Mouse (Mus musculus): ENCODE results near the gene Naxd. TPM values are rescaled to one million over a fixed set of nuclear protein-coding genes. Genes with fewer than 3 reads are reported as not detected.
"Not testable (repeated sequence)": the region's sequence is repeated elsewhere in the genome, so short reads cannot be mapped to it uniquely, and the experiment has no call there.

Gene Naxd
- polyA plus RNA-seq, 1 experiment from 2014 or later: 151 TPM

DNA sequence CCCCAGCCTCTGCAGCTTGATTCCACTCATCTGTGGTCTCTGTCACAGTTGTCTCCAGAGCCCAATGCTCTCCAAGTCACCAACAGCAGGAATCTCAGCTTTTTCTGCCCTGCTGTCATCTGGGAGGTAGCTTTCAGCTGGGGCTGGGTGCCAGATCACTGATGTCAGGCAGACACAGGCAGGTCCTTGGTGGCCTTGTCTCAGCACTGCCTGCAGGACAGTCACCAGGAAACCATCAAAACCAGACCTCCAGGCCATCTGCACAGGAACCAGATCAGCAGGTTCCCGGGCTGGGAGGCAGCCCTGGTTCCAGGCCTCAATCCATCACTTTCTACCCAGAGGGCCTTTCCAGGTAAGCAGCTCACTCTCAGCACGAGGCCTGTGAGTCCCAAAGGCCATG is 35.5 kb upstream of the Naxd start:
- no peaks in the 10 kb centered on the region for H3K9me3 ChIP-seq
- H3K27ac ChIP-seq: no peak overlapping the region
- WGBS: 62% methylated on average over 2 of the region's 2 CpGs

DNA sequence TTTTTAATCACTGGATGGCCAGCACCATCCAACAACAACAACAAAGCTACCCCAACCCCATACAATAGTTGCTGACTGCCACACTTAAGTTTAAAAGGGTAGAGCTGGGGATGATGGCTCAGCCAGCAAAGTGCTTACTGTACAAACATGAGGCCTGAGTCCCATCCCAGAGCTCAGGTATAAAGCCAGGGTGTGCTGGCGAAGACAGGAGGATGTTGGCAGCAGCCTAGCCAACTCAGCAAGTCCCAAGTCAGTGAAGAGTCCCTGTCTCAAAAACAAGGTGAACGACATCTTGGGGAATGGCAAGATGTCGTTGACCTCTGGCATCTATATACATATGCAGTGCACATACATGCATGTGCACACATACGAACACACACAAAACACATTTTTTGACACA is 34.7 kb upstream of the Naxd start:
- Histone ChIP-seq H3K27me3 (no peaks in the 10 kb centered on the region), H3K9me3 (peaks cover 5% of the 10 kb centered on the region; the same call in 1 of the 2 replicates), H3K4me2 (replicated peaks) (no peak overlapping the region), H3K36me3 (no peaks in the 10 kb centered on the region), H3K4me1 (replicated peaks) (peaks cover 7% of the 10 kb centered on the region), H3K27ac (no peak overlapping the region), H3K4me3 (replicated peaks) (no peak overlapping the region), H3K9ac (replicated peaks) (no peak overlapping the region)
- no peak for ATAC-seq
- WGBS: 84% methylated on average over 4 of the region's 4 CpGs

More for the DNA sequence above, 35.5 kb upstream of the Naxd start:
- H3K4me1 ChIP-seq (replicated peaks): peaks cover 7% of the 10 kb centered on the region
- no peak overlapping the region for H3K4me2 ChIP-seq (replicated peaks)
- no peak for ATAC-seq
- no peak overlapping the region for H3K9ac ChIP-seq (replicated peaks)
- H3K27me3 ChIP-seq: no peaks in the 10 kb centered on the region
- no peaks in the 10 kb centered on the region for H3K36me3 ChIP-seq
- no peak overlapping the region for H3K4me3 ChIP-seq (replicated peaks)

GRCm38 (mm10) chr8:11463541-11463888 is 33.8 kb upstream of the Naxd start:
- Histone ChIP-seq H3K4me1 (replicated peaks) (peaks cover 7% of the 10 kb centered on the region), H3K27ac (no peak overlapping the region), H3K27me3 (no peaks in the 10 kb centered on the region), H3K4me2 (replicated peaks) (no peak overlapping the region), H3K36me3 (no peaks in the 10 kb centered on the region), H3K4me3 (replicated peaks) (no peak overlapping the region), H3K9ac (replicated peaks) (no peak overlapping the region), H3K9me3 (peaks cover 5% of the 10 kb centered on the region; the same call in 1 of the 2 replicates)
- 97% methylated on average over 2 of the region's 2 CpGs for WGBS
- no peak for ATAC-seq

- WGBS: 87% methylated on average over 12 of the region's 12 CpGs
- no peak for ATAC-seq
Observed at GRCm38 (mm10) chr8:11463889-11464706, 33.2 kb upstream of the Naxd start.

GRCm38 (mm10) chr8:11464707-11464964 is 32.7 kb upstream of the Naxd start:
- Histone ChIP-seq H3K4me1 (replicated peaks) (peaks cover 10% of the 10 kb centered on the region), H3K4me2 (replicated peaks) (no peak overlapping the region), H3K36me3 (no peaks in the 10 kb centered on the region), H3K4me3 (replicated peaks) (no peak overlapping the region), H3K9ac (replicated peaks) (no peak overlapping the region), H3K9me3 (peaks cover 5% of the 10 kb centered on the region; the same call in 1 of the 2 replicates), H3K27me3 (no peaks in the 10 kb centered on the region), H3K27ac (no peak overlapping the region)
- 92% methylated on average over 3 of the region's 3 CpGs for WGBS
- no peak for ATAC-seq

More at GRCm38 (mm10) chr8:11463889-11464706, 33.2 kb upstream of the Naxd start:
- Histone ChIP-seq H3K4me3 (replicated peaks) (no peak overlapping the region), H3K36me3 (no peaks in the 10 kb centered on the region), H3K4me1 (replicated peaks) (peaks cover 8% of the 10 kb centered on the region), H3K27ac (no peak overlapping the region), H3K9me3 (peaks cover 5% of the 10 kb centered on the region; the same call in 1 of the 2 replicates), H3K9ac (replicated peaks) (no peak overlapping the region), H3K4me2 (replicated peaks) (no peak overlapping the region), H3K27me3 (no peaks in the 10 kb centered on the region)

DNA sequence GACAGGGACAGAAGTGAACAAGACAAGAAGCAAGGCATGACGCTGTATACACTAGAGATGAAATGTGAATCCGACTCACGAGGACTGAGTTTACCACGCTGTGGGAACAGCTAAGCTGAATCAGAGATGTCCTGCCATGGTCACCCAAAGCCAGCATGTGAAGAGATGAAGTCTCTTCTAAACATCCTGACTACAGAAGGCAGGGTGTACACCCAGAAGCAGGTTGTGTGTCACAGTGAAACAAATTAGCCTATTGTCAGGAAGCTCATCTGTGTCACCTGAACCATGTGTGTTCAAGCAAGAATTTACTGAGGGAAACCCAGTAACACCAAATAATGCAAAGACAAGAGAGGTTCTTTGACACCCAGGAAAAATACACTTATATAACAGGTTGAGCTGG is 31.7 kb upstream of the Naxd start:
- Histone ChIP-seq H3K27me3 (no peaks in the 10 kb centered on the region), H3K4me3 (replicated peaks) (no peak overlapping the region), H3K9ac (replicated peaks) (no peak overlapping the region), H3K4me2 (replicated peaks) (no peak overlapping the region), H3K9me3 (peaks cover 5% of the 10 kb centered on the region; the same call in 1 of the 2 replicates), H3K27ac (no peak overlapping the region), H3K36me3 (no peaks in the 10 kb centered on the region), H3K4me1 (replicated peaks) (peaks cover 10% of the 10 kb centered on the region)
- ATAC-seq: no peak
- WGBS: 89% methylated on average over 4 of the region's 4 CpGs

DNA sequence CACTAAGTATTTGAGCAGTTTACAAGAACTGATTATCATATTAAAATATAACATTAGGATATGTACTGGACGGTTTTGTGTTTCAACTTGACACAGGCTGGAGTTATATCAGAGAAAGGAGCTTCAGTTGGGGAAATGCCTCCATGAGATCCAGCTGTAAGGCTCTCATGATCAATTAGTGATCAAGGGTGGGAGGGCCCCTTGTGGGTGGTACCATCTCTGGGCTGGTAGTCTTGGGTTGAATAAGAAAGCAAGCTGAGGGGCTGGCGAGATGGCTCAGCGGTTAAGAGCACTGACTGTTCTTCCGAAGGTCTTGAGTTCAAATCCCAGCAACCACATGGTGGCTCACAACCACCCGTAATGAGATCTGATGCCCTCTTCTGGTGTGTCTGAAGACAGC is 30.8 kb upstream of the Naxd start:
- H3K4me1 ChIP-seq (replicated peaks): peaks cover 10% of the 10 kb centered on the region
- not testable (repeated sequence) for H3K4me2 ChIP-seq (replicated peaks); ATAC-seq; H3K9me3 ChIP-seq; H3K27me3 ChIP-seq; H3K27ac ChIP-seq; H3K4me3 ChIP-seq (replicated peaks); H3K36me3 ChIP-seq; H3K9ac ChIP-seq (replicated peaks)
- WGBS: 75% methylated on average over 5 of the region's 5 CpGs

DNA sequence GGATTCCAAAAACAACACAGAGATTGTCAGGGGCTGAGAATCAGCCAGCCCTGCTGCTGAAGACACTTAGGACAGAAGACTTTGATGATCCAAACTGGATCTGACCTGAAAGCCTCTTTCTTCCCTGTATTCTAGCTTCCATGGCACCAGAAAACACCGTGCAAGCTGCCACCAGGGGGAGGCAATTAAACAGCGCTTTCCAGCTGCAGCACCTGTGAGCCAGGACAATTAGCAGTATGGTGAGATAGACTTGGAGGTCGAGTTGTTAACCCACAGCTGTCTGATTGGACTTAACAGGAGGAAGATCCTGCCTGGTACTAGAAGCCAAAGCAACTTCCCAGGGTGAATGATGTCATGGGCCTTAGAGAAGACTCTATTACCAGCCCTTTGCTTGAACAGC is 28.2 kb upstream of the Naxd start:
- peaks cover 5% of the 10 kb centered on the region; the same call in 1 of the 2 replicates for H3K9me3 ChIP-seq
- peaks cover 10% of the 10 kb centered on the region for H3K4me1 ChIP-seq (replicated peaks)
- ATAC-seq: 0 out of 2 replicates have a peak, but pooled peaks have one; percentile 30
- 7% methylated on average over 3 of the region's 3 CpGs for WGBS
- no peak overlapping the region for H3K27ac ChIP-seq
- no peak overlapping the region for H3K9ac ChIP-seq (replicated peaks)
- peaks cover 17% of the 10 kb centered on the region for H3K27me3 ChIP-seq
- H3K4me3 ChIP-seq (replicated peaks): no peak overlapping the region
- H3K4me2 ChIP-seq (replicated peaks): no peak overlapping the region
- no peaks in the 10 kb centered on the region for H3K36me3 ChIP-seq

- 73% methylated on average over 7 of the region's 7 CpGs for WGBS
- ATAC-seq: no peak
- Histone ChIP-seq H3K27ac (no peak overlapping the region), H3K4me2 (replicated peaks) (no peak overlapping the region), H3K9ac (replicated peaks) (no peak overlapping the region), H3K4me1 (replicated peaks) (peaks cover 10% of the 10 kb centered on the region), H3K4me3 (replicated peaks) (no peak overlapping the region), H3K9me3 (peaks cover 5% of the 10 kb centered on the region; the same call in 1 of the 2 replicates), H3K36me3 (no peaks in the 10 kb centered on the region), H3K27me3 (peaks cover 33% of the 10 kb centered on the region)
Observed at GRCm38 (mm10) chr8:11470694-11471093, 26.6 kb upstream of the Naxd start.

GRCm38 (mm10) chr8:11471309-11471708 is 26.0 kb upstream of the Naxd start:
- Histone ChIP-seq H3K27ac (no peak overlapping the region), H3K27me3 (peaks cover 39% of the 10 kb centered on the region), H3K9ac (replicated peaks) (no peak overlapping the region), H3K36me3 (no peaks in the 10 kb centered on the region), H3K9me3 (peaks cover 5% of the 10 kb centered on the region; the same call in 1 of the 2 replicates), H3K4me1 (replicated peaks) (peaks cover 5% of the 10 kb centered on the region; the same call in 1 of the 2 replicates), H3K4me2 (replicated peaks) (no peak overlapping the region), H3K4me3 (replicated peaks) (no peak overlapping the region)
- ATAC-seq: no peak
- WGBS: 42% methylated on average over 8 of the region's 8 CpGs

DNA sequence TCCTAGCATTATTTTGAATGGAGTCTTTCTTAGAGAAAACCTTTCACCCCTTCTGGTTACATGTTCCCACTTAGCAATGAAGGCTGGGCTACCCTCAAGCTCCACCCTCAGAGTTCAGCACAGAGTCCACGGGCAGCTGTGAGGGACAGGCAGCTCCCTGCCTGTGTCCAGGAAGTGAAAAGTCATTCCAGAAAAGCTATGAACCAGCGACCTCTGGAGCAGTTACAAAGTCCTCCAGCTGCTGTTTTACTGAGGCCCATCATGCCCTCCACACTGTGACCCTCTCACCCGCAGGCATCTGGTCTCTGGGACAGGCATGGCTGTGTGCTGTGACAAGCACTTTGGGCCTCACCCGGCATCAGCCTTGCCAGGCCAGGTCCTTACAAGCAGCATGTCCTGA is 24.2 kb upstream of the Naxd start:
- no peaks in the 10 kb centered on the region for H3K36me3 ChIP-seq
- no peak overlapping the region for H3K9ac ChIP-seq (replicated peaks)
- no peak overlapping the region for H3K4me3 ChIP-seq (replicated peaks)
- peaks cover 56% of the 10 kb centered on the region for H3K27me3 ChIP-seq
- no peak overlapping the region for H3K4me2 ChIP-seq (replicated peaks)
- peaks cover 18% of the 10 kb centered on the region for H3K4me1 ChIP-seq (replicated peaks)
- H3K9me3 ChIP-seq: no peaks in the 10 kb centered on the region
- H3K27ac ChIP-seq: no peak overlapping the region
- no peak for ATAC-seq
- WGBS: 43% methylated on average over 4 of the region's 4 CpGs

- Histone ChIP-seq H3K27me3 (peaks cover 80% of the 10 kb centered on the region), H3K9ac (replicated peaks) (no peak overlapping the region), H3K27ac (no peak overlapping the region), H3K9me3 (no peaks in the 10 kb centered on the region), H3K36me3 (no peaks in the 10 kb centered on the region), H3K4me1 (replicated peaks) (peaks cover 21% of the 10 kb centered on the region), H3K4me2 (replicated peaks) (no peak overlapping the region), H3K4me3 (replicated peaks) (no peak overlapping the region)
- ATAC-seq: no peak
- 8% methylated on average over 9 of the region's 10 CpGs for WGBS
Observed at GRCm38 (mm10) chr8:11475397-11475796, 21.9 kb upstream of the Naxd start.

DNA sequence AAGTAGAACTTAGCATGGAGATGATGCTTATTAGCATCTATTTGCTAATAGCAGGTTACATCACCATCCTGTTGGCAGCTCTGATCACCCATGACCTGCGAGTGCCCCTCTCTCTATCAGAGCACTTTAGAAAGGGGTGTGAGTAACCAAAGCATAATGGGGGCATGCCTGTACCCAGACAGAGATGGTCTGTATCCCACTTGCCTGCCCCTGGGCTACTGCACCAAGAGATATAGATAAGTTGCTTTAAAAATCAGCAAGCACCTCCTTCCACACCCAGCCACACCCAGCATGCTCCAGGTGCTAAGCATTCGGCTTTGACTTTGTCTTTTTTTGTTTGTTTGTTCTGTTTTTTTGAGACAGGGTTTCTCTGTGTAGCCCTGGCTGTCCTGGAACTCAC is 21.4 kb upstream of the Naxd start:
- no peak for ATAC-seq

More for the DNA sequence above, 21.4 kb upstream of the Naxd start:
- Histone ChIP-seq H3K4me2 (replicated peaks) (no peak overlapping the region), H3K4me1 (replicated peaks) (peaks cover 21% of the 10 kb centered on the region), H3K36me3 (no peaks in the 10 kb centered on the region), H3K27ac (no peak overlapping the region), H3K27me3 (peaks cover 84% of the 10 kb centered on the region), H3K9ac (replicated peaks) (no peak overlapping the region), H3K4me3 (replicated peaks) (no peak overlapping the region), H3K9me3 (no peaks in the 10 kb centered on the region)
- WGBS: 13% methylated on average over 2 of the region's 2 CpGs

All from midbrain, embryonic 13.5 days (tissue).